Mouse (Mus musculus) small intestine, adult 2 months (tissue): ENCODE data around the gene Tcf7l1. TPM values are rescaled to one million over a fixed set of nuclear protein-coding genes. Genes with fewer than 3 reads are reported as not detected.

Source experiments
- H3K27ac ChIP-seq: fragments of 200-500 bp; 2 replicates; pipeline ENCODE4 v1.5.1; 2012; ENCODE audit warnings: low read depth, low read length, control low read depth, inconsistent platforms; ENCODE audit not compliant: insufficient read depth
- H3K27me3 ChIP-seq: fragments of 200-500 bp; 2 replicates; pipeline ENCODE4 v1.6.1; 2012; ENCODE audit warnings: mild to moderate bottlenecking, moderate library complexity, low read length, inconsistent platforms; ENCODE audit not compliant: control insufficient read depth, insufficient read depth
- H3K36me3 ChIP-seq: fragments of 200-500 bp; 2 replicates; pipeline ENCODE4 v1.6.1; 2012; ENCODE audit warnings: mild to moderate bottlenecking, low read length, control low read depth, inconsistent platforms; ENCODE audit not compliant: control insufficient read depth, insufficient read depth
- H3K4me1 ChIP-seq: fragments of 200-500 bp; 2 replicates; pipeline ENCODE4 v1.6.1; 2012; ENCODE audit warnings: low read length, inconsistent platforms, mixed read lengths; ENCODE audit not compliant: control insufficient read depth, insufficient read depth, insufficient read length
- H3K4me3 ChIP-seq: fragments of 200-500 bp; 2 replicates; pipeline ENCODE4 v1.5.1; 2012; ENCODE audit warnings: low read depth, mild to moderate bottlenecking, control low read depth, inconsistent platforms, low read length, moderate library complexity
- CTCF ChIP-seq: fragments of 200-500 bp; IDR thresholded peaks from 2 replicates; pipeline ENCODE4 v1.5.1; 2012; ENCODE audit warnings: low read depth, mild to moderate bottlenecking, control low read depth, inconsistent platforms, low read length, moderate library complexity, mixed read lengths; ENCODE audit not compliant: insufficient replicate concordance, insufficient read length; ENCODE audit errors: extremely low read depth
- POLR2A ChIP-seq: fragments of 200-500 bp; IDR thresholded peaks from 2 replicates; pipeline ENCODE4 v1.6.1; 2012; ENCODE audit warnings: low read depth, mild to moderate bottlenecking, control low read depth, inconsistent platforms, low read length, moderate library complexity
- WGBS: fragments of 180-500 bp; shearing (Covaris S2); methylation state at CpG from one replicate; pipeline ENCODE4 v1.1.7; 2018; 5-methylcytosine and 5-hydroxymethylcytosine counted together
- polyA plus RNA-seq: library from polyadenylated mRNA; depleted of rRNA; stranded (reverse); fragments of >200 nt; gene quantifications from 2 replicates; pipeline ENCODE4 v1.2.3, GENCODE M21; 2012

The Tcf7l1 gene
- polyA plus RNA-seq, 1 experiment: 4.7 TPM

DNA sequence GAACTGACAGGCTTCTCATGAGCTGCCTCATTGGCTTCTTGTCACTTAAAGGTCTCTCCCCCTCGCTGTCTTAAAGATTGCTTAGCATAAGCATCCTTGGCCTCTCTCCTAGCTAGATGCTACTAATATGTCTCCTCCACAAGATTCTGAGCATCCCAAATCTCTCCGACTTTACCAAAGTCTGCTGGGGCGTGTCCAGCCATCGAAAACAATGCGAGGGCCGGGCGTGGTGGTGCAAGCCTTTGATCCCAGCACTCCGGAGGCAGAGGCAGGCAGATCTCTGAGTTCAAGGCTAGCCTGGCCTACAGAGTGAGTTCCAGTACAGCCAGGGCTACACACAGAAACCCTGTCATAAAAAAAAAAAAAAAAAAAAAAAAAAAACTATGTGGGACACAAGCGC, 21.0 kb downstream of the Tcf7l1 start:
- no peak overlapping the region for H3K4me3 ChIP-seq

DNA sequence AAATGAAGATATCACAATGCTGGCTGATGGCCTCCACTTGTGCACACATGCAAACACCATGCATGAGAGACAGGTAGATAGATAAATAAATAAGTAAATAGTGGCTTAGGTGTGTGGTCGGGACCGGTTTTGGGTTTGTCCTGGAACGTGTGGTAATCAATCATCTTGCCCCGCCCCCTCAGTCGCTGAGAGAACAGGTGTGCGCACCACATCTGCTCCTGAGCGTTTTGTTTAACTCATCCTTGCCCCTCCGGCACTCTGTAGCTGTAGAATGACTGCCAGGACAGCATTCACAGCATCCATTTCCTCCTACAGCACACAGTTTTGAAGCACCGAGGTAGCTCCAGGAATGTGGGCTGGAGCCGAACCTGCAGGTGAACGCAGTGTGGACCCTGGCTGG, 25.4 kb downstream of the Tcf7l1 start:
- Histone ChIP-seq H3K4me1 (no peaks in the 10 kb centered on the region), H3K36me3 (no peaks in the 10 kb centered on the region), H3K27me3 (0 out of 2 replicates have a peak, but pooled peaks cover 2% of the 10 kb centered on the region), H3K27ac (no peak overlapping the region), H3K4me3 (no peak overlapping the region)
- TF ChIP-seq POLR2A (no peak), CTCF (no peak)
- 15% methylated on average over 11 of the region's 11 CpGs for WGBS

More for the DNA sequence above, 21.0 kb downstream of the Tcf7l1 start:
- H3K27ac ChIP-seq: no peak overlapping the region
- H3K27me3 ChIP-seq: no peaks in the 10 kb centered on the region
- H3K36me3 ChIP-seq: no peaks in the 10 kb centered on the region
- no peaks in the 10 kb centered on the region for H3K4me1 ChIP-seq
- 87% methylated on average over 9 of the region's 9 CpGs for WGBS
- TF ChIP-seq CTCF: no peak

DNA sequence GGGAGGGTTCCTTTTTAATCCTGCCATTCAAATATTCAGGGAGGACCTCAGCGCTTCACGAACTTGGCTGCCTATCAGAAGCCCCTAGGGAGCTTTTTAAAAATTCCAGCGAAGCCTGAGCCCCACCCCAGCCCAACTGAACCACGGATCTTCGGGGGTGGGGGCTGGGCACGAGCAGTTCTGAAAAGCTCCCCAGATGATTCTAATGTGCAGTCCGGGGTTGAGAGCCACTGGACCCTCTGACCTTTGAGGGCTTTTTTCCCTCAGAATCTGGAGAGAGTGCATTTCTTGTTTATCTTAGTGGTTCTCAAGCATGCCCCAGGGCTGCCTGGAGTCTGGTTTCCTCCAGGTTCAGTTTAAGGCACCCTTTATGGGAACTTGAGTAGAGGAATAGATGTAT, 27.4 kb downstream of the Tcf7l1 start:
- Histone ChIP-seq H3K27me3 (0 out of 2 replicates have a peak, but pooled peaks cover 2% of the 10 kb centered on the region), H3K4me3 (no peak overlapping the region)
- TF ChIP-seq POLR2A (no peak), CTCF (no peak)

DNA sequence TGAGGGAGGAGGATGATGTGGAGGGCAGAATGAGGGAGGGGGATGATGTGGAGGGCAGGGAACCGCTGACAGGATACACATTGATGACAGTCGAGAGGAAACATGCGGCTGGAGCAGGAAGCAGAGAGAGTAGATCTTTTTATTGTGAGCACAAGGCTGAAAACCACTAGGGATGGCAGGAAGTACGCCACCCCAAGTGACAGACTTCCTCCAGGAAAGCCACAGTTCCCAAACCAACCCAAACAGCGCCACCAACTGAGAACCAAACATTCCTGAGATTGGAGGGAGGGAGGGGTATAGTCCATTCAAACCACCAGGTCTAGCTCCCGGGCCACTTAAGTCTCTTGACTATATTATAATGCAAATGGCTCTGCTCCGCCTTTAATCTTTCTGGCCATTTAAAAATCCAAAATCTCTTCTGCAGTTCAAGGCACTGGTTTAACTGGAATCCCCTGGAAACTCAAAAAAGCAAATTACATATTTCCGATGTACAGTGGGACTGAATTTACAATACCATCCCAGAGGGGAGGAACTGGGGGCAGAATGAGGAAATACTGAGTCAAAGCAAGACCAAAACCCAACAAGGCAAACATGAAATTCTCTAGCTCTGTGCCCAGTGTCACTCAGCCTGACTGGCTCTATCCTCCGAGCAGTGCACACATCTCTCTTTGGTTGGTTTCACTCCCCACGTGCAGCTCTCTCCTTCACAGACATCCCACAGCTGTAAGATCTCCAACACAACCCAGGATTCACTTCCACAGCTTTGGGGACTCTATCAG, 30.6 kb downstream of the Tcf7l1 start:
- H3K27me3 ChIP-seq: 0 out of 2 replicates have a peak, but pooled peaks cover 2% of the 10 kb centered on the region
- no peak overlapping the region for H3K4me3 ChIP-seq
- H3K4me1 ChIP-seq: no peaks in the 10 kb centered on the region
- WGBS: 61% methylated on average over 10 of the region's 10 CpGs
- TF ChIP-seq POLR2A (no peak), CTCF (no peak)
- H3K27ac ChIP-seq: no peak overlapping the region
- H3K36me3 ChIP-seq: no peaks in the 10 kb centered on the region

More for the DNA sequence above, 27.4 kb downstream of the Tcf7l1 start:
- H3K4me1 ChIP-seq: no peaks in the 10 kb centered on the region
- WGBS: 47% methylated on average over 7 of the region's 7 CpGs
- H3K36me3 ChIP-seq: no peaks in the 10 kb centered on the region
- no peak overlapping the region for H3K27ac ChIP-seq

DNA sequence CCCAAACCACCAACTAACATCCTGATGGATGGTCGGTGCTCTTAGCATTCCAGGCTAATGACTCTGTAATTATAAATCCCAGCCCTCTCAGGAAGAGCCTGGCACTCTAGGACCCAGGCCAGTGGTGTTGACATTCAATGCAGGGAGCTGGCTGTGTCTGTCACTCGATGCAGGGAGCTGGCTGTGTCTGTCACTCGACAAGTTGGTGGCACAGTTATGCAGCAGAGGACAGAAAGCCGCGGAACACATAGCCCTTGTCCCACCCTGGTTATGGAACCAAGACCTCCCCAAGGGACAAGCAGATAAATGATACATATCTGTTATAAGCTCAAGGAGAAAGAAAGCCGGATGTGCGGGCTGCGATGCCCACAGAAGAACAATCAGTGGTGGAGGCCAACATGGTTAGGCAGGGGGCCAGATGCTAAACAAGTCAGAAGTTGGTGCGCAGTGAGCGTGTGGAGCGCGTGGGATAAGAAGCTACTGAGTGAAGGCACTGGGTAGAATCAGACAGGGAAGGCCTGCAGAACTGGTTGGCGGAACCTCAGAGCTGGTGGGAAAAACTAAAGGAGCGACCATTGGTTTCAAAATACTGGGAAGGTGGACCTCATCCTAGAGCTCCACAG, 33.7 kb downstream of the Tcf7l1 start:
- WGBS: 69% methylated on average over 14 of the region's 14 CpGs
- no peaks in the 10 kb centered on the region for H3K36me3 ChIP-seq
- H3K4me3 ChIP-seq: no peak overlapping the region

DNA sequence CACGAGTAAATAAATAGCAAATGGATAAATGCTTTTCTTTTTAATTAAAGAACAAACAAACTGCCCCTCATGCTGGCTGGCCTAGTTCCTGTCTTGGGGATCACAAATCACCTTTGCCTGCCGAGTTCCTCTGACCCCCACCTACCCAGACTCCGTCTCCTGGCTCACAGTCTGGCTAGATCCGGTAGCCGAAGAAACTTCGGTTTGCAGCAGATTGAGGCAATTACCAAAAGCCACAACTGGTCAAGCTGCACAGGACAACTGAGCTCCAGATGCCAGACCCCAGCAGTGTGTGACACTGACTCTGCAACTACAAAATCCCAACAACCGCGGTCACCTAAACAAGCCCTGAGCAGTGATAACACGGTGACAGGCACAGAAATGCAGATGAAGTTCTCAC, 34.8 kb downstream of the Tcf7l1 start:
- H3K36me3 ChIP-seq: no peaks in the 10 kb centered on the region
- no peak for TF ChIP-seq POLR2A
- no peak for TF ChIP-seq CTCF
- no peaks in the 10 kb centered on the region for H3K27me3 ChIP-seq
- no peak overlapping the region for H3K4me3 ChIP-seq
- no peak overlapping the region for H3K27ac ChIP-seq
- H3K4me1 ChIP-seq: no peaks in the 10 kb centered on the region
- WGBS: 66% methylated on average over 9 of the region's 9 CpGs

More for the DNA sequence above, 33.7 kb downstream of the Tcf7l1 start:
- TF ChIP-seq CTCF: no peak
- TF ChIP-seq POLR2A: no peak
- 0 out of 2 replicates have a peak, but pooled peaks cover 2% of the 10 kb centered on the region for H3K27me3 ChIP-seq
- H3K27ac ChIP-seq: no peak overlapping the region
- H3K4me1 ChIP-seq: no peaks in the 10 kb centered on the region

DNA sequence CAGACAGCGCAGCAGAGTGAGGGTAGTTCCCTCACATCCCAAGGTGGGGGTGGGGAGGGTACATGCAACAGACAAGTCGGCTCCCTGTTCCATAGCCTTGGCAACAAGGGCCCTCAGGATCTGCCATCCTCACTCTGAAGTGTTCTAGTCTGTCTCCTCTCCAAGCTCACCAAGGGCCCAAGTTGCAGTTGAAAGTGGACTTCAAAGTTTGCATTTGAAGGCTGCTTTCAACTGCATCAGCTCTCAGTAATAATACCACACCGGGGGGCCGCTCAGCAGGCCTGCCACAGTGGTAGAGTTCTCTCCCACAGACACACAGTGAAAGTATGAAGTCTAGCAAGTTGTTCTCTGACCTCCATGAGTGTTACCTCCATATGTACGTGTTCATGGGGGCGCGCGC, 35.3 kb downstream of the Tcf7l1 start:
- TF ChIP-seq CTCF: no peak
- no peak for TF ChIP-seq POLR2A
- no peaks in the 10 kb centered on the region for H3K36me3 ChIP-seq
- no peaks in the 10 kb centered on the region for H3K4me1 ChIP-seq
- no peak overlapping the region for H3K4me3 ChIP-seq
- 91% methylated on average over 8 of the region's 8 CpGs for WGBS
- no peak overlapping the region for H3K27ac ChIP-seq
- no peaks in the 10 kb centered on the region for H3K27me3 ChIP-seq

DNA sequence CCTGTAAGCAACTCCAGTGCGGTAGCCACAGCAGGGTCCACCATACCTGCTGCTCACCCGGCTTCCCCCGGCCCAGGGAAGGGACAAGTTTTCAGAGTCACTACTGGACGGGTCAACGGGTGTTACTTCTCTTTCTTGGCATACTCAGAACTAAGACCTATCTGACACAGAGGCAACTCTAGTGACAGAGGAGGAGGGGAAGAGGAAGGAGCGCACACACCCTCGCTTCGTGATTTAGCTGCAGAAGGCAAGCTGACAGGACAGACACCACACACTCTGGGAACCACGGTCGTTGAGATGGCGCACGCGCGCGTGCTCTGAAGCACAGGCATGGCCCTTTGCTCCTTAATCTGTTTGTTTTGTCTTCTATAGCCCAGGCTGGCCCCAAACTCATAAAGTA, 36.2 kb downstream of the Tcf7l1 start:
- Histone ChIP-seq H3K27ac (no peak overlapping the region), H3K4me3 (no peak overlapping the region), H3K36me3 (no peaks in the 10 kb centered on the region), H3K4me1 (no peaks in the 10 kb centered on the region), H3K27me3 (no peaks in the 10 kb centered on the region)
- 74% methylated on average over 15 of the region's 15 CpGs for WGBS
- TF ChIP-seq CTCF (no peak), POLR2A (no peak)
